Mouse (Mus musculus): ENCODE measurements at regions not wholly inside any gene's neighbourhood (a gene's known extent, or its start where the extent isn't known, plus 50 kb on each side); places are given as distances from the start of the nearest gene placed in this dataset.

- H3K27me3 ChIP-seq (ENCODE audit: control insufficient read depth, insufficient read depth, low read length) = no peaks in the 10 kb centered on the region
- H3K27ac ChIP-seq (ENCODE audit: control insufficient read depth, insufficient read depth, low read depth, low read length) = 0 out of 2 replicates have a peak overlapping the region, but pooled peaks have one; percentile 11
- H3K4me3 ChIP-seq (ENCODE audit: control insufficient read depth, low read depth, low read length) = no peak overlapping the region
- H3K36me3 ChIP-seq (ENCODE audit: control insufficient read depth, insufficient read depth, low read length) = no peaks in the 10 kb centered on the region
- H3K4me1 ChIP-seq (ENCODE audit: control insufficient read depth, insufficient read depth, low read length) = peaks cover 6% of the 10 kb centered on the region
- TF ChIP-seq POLR2A (IDR thresholded peaks at IDR 0.05; ENCODE audit: control insufficient read depth, low read depth, low read length) = 0 out of 2 replicates have a peak, but pooled peaks have one; percentile 14
- no peak for TF ChIP-seq CTCF (IDR thresholded peaks at IDR 0.05; ENCODE audit: control insufficient read depth, insufficient read depth, insufficient replicate concordance, low read depth, low read length)
Observed at GRCm38 (mm10) chr12:51000281-51001075, 347.4 kb upstream of the G2e3 start.

DNA sequence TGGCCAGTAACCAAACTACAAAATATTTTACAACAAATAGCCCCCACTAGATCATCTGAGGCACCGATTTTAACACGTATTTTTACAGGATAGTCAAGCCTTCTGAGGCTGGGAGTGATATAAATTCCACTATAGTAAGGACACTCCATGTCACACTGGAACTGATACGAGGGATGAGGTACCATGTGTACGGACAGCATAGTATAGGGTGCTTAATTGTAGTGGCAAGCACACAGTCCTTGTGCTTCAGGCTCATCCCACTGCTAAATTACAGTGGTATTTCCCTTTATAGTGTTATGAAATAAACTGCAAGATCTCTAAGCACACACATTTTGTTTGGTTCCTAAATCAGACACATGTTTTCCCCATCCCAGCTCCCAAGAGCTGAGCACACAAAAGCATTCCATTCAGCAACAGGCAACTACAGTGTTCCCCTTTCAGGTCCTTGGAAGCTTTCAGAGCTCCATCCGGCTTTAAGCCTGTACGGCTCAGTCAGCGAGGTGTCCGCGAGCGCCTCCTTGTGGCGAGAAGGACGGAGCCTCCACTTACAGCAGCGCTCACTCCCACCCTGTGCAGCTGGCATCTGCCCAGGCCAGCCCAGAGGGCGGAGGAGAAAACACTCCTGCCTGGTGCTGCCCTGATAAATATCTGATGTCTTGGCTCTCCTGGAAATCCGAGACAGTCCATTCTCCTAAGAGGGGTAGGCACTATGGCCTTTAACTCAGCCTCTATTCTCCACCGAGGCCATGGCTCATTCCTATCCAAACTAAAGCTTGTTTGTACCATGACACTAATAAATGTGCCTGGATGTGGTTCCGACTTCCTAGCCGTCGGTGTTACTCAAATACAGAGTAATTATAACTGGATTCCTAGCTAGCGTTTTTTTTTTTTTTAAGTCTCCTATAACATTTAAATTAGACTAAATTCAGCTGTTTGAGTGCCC, 348.3 kb upstream of the G2e3 start:
- Histone ChIP-seq H3K4me1 (ENCODE audit: control insufficient read depth, insufficient read depth, low read length) (no peaks in the 10 kb centered on the region), H3K27ac (ENCODE audit: control insufficient read depth, insufficient read depth, low read depth, low read length) (no peak overlapping the region), H3K4me3 (ENCODE audit: control insufficient read depth, low read depth, low read length) (no peak overlapping the region), H3K27me3 (ENCODE audit: control insufficient read depth, insufficient read depth, low read length) (no peaks in the 10 kb centered on the region), H3K36me3 (ENCODE audit: control insufficient read depth, insufficient read depth, low read length) (no peaks in the 10 kb centered on the region)
- TF ChIP-seq POLR2A (IDR thresholded peaks at IDR 0.05; ENCODE audit: control insufficient read depth, low read depth, low read length) (no peak), CTCF (IDR thresholded peaks at IDR 0.05; ENCODE audit: control insufficient read depth, insufficient read depth, insufficient replicate concordance, low read depth, low read length) (peak; percentile 96)

- Histone ChIP-seq H3K4me3 (ENCODE audit: control insufficient read depth, low read depth, low read length) (no peak overlapping the region), H3K27me3 (ENCODE audit: control insufficient read depth, insufficient read depth, low read length) (no peaks in the 10 kb centered on the region), H3K4me1 (ENCODE audit: control insufficient read depth, insufficient read depth, low read length) (no peaks in the 10 kb centered on the region), H3K36me3 (ENCODE audit: control insufficient read depth, insufficient read depth, low read length) (no peaks in the 10 kb centered on the region), H3K27ac (ENCODE audit: control insufficient read depth, insufficient read depth, low read depth, low read length) (no peak overlapping the region)
- TF ChIP-seq CTCF (IDR thresholded peaks at IDR 0.05; ENCODE audit: control insufficient read depth, insufficient read depth, insufficient replicate concordance, low read depth, low read length) (no peak), POLR2A (IDR thresholded peaks at IDR 0.05; ENCODE audit: control insufficient read depth, low read depth, low read length) (no peak)
Observed at GRCm38 (mm10) chr12:50995664-50996063, 346.8 kb upstream of the Prkd1 start.

DNA sequence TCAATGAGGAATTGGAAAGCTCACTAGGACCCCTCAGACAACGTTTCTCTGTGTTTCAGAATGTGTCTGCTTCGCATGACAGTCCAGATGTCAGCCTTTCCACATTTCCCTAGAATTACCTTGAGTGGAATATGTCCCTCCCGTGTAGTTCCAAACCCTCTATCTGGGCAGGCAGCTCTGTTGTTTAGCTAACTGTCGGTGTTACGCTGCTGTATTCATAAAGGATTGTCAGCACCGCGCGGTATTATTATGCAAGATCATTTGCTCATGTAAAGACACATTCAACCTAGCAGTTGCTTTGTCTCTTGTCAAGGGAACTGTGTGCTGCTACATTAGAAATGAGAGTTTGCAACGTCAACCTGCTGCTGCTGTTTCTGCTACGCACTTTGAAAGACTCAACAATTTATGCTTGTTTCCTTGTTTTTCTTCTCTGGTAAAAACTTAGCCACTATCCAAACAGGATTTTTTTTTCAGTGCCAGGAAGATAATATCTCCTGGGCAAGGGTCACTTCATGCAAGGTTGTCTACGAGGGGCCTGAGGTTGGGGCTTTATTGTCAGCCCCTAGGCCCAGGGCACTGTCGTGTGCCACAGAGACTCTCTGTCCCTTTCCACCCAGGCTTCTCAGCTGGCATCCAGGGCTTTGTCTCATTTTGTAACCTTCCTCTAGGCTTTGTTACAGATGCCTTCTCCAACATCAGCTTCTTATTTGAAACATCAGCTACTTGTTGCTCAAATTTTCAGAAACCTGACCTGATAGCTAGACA, 340.8 kb upstream of the Prkd1 start:
- no peak overlapping the region for H3K27ac ChIP-seq (ENCODE audit: control insufficient read depth, insufficient read depth, low read depth, low read length)
- H3K36me3 ChIP-seq (ENCODE audit: control insufficient read depth, insufficient read depth, low read length) = no peaks in the 10 kb centered on the region
- no peaks in the 10 kb centered on the region for H3K27me3 ChIP-seq (ENCODE audit: control insufficient read depth, insufficient read depth, low read length)
- TF ChIP-seq CTCF (IDR thresholded peaks at IDR 0.05; ENCODE audit: control insufficient read depth, insufficient read depth, insufficient replicate concordance, low read depth, low read length) (no peak), POLR2A (IDR thresholded peaks at IDR 0.05; ENCODE audit: control insufficient read depth, low read depth, low read length) (no peak)
- no peak overlapping the region for H3K4me3 ChIP-seq (ENCODE audit: control insufficient read depth, low read depth, low read length)
- no peaks in the 10 kb centered on the region for H3K4me1 ChIP-seq (ENCODE audit: control insufficient read depth, insufficient read depth, low read length)

DNA sequence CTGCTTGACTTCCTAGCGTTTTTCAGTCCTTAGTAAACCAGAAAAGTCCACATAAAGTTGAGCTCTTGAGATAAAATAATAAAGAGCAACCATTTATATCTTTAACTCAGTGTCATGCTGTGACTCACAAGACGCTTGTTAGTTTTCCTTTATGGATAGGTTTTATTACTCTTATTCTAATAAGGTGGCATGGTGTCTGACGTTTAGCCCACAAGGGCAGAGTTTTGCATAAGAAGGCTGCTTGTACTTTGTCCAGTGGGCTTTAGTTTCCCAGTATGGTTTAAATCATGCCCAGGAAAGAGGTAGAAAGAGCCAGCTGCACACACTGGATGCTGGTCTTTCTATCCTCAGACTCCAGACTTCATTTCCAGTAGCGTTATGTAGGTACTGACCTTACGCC, 332.4 kb upstream of the Prkd1 start:
- Histone ChIP-seq H3K27me3 (ENCODE audit: control insufficient read depth, insufficient read depth, low read length) (no peaks in the 10 kb centered on the region), H3K36me3 (ENCODE audit: control insufficient read depth, insufficient read depth, low read length) (no peaks in the 10 kb centered on the region), H3K27ac (ENCODE audit: control insufficient read depth, insufficient read depth, low read depth, low read length) (no peak overlapping the region), H3K4me1 (ENCODE audit: control insufficient read depth, insufficient read depth, low read length) (no peaks in the 10 kb centered on the region), H3K4me3 (ENCODE audit: control insufficient read depth, low read depth, low read length) (no peak overlapping the region)
- TF ChIP-seq POLR2A (IDR thresholded peaks at IDR 0.05; ENCODE audit: control insufficient read depth, low read depth, low read length) (no peak), CTCF (IDR thresholded peaks at IDR 0.05; ENCODE audit: control insufficient read depth, insufficient read depth, insufficient replicate concordance, low read depth, low read length) (no peak)

DNA sequence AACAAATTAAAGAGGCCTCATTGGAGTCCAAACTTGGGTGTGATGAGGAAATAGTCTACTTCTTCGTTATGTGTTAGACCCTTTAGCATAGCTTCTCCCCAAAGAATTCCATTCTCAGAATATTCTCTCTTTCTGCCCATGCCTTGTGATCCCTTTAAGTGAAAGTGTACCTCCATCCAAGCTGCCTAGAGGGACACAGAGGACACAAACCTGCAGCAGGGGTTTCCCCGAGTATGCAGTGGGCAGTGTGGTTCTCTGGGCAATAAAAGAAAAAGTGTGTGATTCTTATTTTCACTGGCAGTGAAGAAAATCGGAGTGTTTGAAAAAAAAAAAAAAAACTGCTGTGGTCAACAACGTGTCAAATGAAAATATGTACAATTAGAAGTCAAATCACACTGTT, 331.9 kb upstream of the Prkd1 start:
- Histone ChIP-seq H3K27ac (ENCODE audit: control insufficient read depth, insufficient read depth, low read depth, low read length) (no peak overlapping the region), H3K36me3 (ENCODE audit: control insufficient read depth, insufficient read depth, low read length) (no peaks in the 10 kb centered on the region), H3K4me3 (ENCODE audit: control insufficient read depth, low read depth, low read length) (no peak overlapping the region), H3K4me1 (ENCODE audit: control insufficient read depth, insufficient read depth, low read length) (no peaks in the 10 kb centered on the region), H3K27me3 (ENCODE audit: control insufficient read depth, insufficient read depth, low read length) (no peaks in the 10 kb centered on the region)
- TF ChIP-seq CTCF (IDR thresholded peaks at IDR 0.05; ENCODE audit: control insufficient read depth, insufficient read depth, insufficient replicate concordance, low read depth, low read length) (no peak), POLR2A (IDR thresholded peaks at IDR 0.05; ENCODE audit: control insufficient read depth, low read depth, low read length) (no peak)
